Mouse (Mus musculus): Measurements from ENCODE around the gene Naaladl2.
A peak's percentile ranks its signal among the peaks of the same experiment; 100 is the strongest.

Naaladl2 gene

DNA sequence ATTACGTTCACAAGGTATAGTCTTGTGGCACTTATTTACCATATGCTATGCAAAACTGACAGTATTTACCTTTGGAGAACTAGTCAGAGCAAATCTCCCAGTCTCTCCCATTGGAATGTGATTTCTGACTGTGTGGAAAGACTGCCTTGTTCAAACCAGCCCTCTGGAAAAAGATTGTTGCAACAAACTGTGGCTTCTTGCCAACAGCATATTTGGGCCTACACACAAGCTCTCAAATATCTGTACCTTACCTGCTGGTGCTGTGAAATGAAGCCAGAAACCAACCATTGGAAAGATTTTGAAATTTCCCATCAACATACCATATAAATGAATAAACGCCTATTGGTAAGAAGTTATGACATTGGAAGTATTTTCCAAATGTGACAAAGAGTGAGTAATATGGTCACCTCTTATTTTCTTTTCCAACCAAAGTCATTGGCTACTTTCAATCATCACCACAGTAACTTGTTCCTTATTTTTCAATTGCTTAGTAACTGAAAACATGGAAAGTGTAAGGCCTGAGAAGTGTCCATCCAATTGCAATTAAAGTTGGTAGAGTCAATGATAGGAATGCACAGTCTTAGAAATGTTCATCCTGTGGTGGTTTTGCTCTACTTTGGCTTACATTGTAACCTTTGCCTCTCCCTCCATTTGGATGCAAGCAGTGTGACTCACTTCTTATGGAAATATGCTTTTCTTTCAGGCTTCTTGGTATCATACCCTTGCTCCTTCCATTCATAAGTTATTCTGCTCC lies 453.7 kb downstream of the Naaladl2 start:
- DNase-seq (ENCODE audit: low spot score in 2 of 2) = no peak

GRCm38 (mm10) chr3:24670500-24670899 lies 473.6 kb downstream of the Naaladl2 start:
- no peak for DNase-seq (ENCODE audit: low spot score in 2 of 2)

GRCm38 (mm10) chr3:24668052-24668916 lies 475.8 kb downstream of the Naaladl2 start:
- DNase-seq (ENCODE audit: low spot score in 2 of 2) = no peak

GRCm38 (mm10) chr3:24665408-24665807 lies 478.7 kb downstream of the Naaladl2 start:
- no peak for DNase-seq (ENCODE audit: low spot score in 2 of 2)

- DNase-seq (ENCODE audit: low spot score in 2 of 2) = no peak
Measured at GRCm38 (mm10) chr3:24663749-24664148, 480.3 kb downstream of the Naaladl2 start.

- no peak for DNase-seq (ENCODE audit: low spot score in 2 of 2)
Measured at GRCm38 (mm10) chr3:24630032-24630431, 514.0 kb downstream of the Naaladl2 start.

- DNase-seq (ENCODE audit: low spot score in 2 of 2) = no peak
Measured at GRCm38 (mm10) chr3:24605485-24605884, 538.6 kb downstream of the Naaladl2 start.

GRCm38 (mm10) chr3:24604791-24605320 lies 539.2 kb downstream of the Naaladl2 start:
- no peak for DNase-seq (ENCODE audit: low spot score in 2 of 2)

DNA sequence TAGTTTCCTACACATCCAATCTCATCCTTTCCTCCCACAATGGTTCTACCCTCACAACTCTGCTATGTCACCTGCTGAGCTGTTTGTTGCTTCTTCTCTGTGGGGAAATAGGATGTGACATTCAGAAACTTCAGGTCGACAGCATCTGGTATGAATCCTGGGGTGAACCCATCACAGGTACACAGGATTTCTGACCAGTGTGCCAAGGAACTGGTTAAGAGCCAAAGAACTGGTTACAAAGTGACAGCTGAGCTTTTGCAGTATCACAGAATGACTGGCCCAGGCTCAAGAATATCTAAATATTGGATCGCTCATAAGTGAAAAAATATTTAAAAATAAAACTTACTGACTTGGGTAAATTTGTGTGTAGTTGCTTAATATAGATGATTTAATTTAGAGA lies 548.6 kb downstream of the Naaladl2 start:
- no peak for DNase-seq (ENCODE audit: low spot score in 2 of 2)

DNA sequence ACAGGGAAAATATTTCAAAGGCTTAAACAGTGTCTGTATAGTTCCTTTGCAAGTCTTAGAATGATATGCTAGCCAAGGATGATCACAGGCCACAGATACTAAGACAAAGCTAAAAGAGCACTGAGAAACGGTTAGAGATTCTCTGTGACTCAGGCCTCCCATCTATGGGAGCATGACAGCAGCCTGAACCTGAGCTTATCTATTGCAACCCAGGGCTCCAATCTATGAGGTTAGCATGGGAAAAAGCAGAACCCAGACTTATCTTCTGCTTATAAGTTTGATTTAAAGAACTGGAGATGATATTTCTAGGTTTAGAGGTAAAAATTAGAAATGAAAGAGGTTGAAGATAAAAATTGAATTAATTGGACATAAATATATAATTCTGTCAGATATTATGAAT lies 587.4 kb downstream of the Naaladl2 start:
- no peak for DNase-seq (ENCODE audit: low spot score in 2 of 2)

DNA sequence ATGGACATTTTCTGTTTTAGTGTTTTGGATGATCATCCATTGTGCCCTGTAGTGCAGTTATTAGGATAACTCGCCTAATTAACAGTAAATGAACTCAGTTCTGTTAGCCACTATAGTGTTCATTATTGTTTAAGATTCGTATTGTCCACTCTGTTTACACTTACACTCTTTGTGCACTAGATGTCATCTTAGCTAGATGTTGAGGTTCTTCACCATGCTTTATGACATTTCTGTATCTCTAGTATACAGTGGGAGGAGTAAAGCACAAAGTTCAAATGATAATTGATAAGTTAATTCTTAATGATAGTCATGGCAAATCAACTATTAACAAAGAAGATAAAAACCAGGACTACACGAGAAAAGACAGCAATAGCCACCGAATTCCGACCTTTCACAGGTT lies 590.4 kb downstream of the Naaladl2 start:
- DNase-seq (ENCODE audit: low spot score in 2 of 2) = no peak

DNA sequence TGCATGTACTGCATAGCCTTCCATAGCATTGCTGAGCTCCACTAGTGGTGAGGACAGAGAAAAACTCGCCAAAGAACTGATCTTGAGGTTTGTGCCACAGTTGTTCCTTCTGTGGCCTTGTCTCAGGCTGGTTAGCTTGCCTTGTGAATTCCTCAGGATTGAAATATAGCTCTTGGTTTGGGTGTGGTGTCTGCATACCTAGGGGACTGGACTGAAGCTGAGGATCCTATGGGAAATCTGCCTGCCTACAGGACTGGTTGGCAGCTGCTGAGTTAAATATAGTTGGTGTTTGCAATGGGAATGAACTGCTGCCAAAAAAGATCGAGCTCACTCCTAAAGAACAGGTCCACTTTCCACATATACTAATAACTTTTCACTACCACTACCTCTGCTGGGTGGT lies 591.4 kb downstream of the Naaladl2 start:
- no peak for DNase-seq (ENCODE audit: low spot score in 2 of 2)

GRCm38 (mm10) chr3:24533775-24534458 lies 610.1 kb downstream of the Naaladl2 start:
- no peak for DNase-seq (ENCODE audit: low spot score in 2 of 2)

GRCm38 (mm10) chr3:24514918-24515317 lies 629.1 kb downstream of the Naaladl2 start:
- no peak for DNase-seq (ENCODE audit: low spot score in 2 of 2)

GRCm38 (mm10) chr3:24486456-24487112 lies 657.5 kb downstream of the Naaladl2 start:
- DNase-seq (ENCODE audit: low spot score in 2 of 2) = peak in 1 of 2 experiments; percentile 16

GRCm38 (mm10) chr3:24463941-24464340 lies 680.1 kb downstream of the Naaladl2 start:
- DNase-seq (ENCODE audit: low spot score in 2 of 2) = no peak

DNA sequence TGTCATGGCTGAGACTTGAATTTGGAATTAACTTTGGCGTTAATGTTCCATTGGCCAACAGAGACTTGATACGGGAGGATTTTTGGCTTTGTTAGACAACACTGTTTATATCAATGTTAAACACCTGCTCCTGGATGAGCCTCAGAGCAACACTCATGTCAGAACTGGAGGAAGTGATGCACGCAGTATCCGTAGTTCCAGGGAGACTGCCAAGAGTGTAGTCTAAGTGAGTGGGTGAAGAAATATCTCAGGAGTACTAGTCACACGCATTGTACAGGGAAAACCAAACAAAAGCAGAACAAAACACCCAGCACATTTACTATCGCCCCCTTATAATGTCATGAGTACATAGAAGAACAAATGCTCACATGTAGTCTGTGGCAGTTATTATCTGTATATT lies 703.4 kb downstream of the Naaladl2 start:
- DNase-seq (ENCODE audit: low spot score in 2 of 2) = peak in 1 of 2 experiments; percentile 16

GRCm38 (mm10) chr3:24432761-24433160 lies 711.3 kb downstream of the Naaladl2 start:
- DNase-seq (ENCODE audit: low spot score in 2 of 2) = no peak

- DNase-seq (ENCODE audit: low spot score in 2 of 2) = no peak
Measured at GRCm38 (mm10) chr3:24391737-24392136, 752.3 kb downstream of the Naaladl2 start.

GRCm38 (mm10) chr3:24391311-24391710 lies 752.8 kb downstream of the Naaladl2 start:
- DNase-seq (ENCODE audit: low spot score in 2 of 2) = no peak

- no peak for DNase-seq (ENCODE audit: low spot score in 2 of 2)
Measured at GRCm38 (mm10) chr3:24355010-24355409, 789.1 kb downstream of the Naaladl2 start.

Measured in right cerebral cortex, postnatal 36 days (tissue).